Mouse (Mus musculus): ENCODE data around the gene Slc27a4. TPM values are rescaled to one million over a fixed set of nuclear protein-coding genes. Genes with fewer than 3 reads are reported as not detected.

Slc27a4 gene
- total and polyA plus RNA-seq, 3 experiments: 10.9 to 14.9 TPM; not detected in 1

DNA sequence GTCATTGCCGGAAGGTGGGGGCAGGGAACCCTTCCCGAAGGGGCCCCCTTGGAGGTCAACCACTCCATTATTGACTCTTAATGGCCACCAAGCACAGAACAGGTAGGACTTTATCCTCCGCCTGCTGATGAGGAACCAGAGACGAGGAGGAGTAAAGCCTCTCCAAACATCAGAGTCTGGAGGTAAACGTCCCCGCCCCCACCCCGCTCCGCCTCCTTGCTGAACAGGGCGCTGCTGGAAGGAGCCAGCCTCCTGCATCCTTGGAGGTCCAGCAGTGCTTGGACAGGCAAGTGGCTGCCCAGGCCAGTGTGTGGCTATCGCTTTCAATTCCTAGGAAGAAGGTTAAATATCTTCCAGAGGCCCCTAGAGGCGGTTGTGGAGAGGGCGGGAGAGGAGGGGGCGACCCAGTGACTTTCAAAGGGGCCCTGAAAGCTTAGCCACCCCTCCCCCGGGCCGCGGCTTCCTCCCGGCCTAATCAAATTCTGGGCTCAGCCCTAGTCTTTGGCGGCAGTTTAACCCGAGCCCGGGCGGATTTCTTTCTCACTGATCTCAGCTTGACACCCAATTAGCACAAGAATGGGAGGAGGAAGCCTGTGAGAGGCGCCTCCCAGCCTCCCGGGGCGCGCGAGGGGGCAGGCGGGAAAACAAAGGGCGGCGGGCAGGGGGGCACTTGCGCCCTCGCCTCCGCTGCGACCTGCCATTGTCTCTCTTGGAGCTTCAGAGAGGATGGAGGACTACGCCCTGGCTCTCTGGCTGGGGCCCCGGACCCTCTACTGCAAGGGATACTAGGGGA lies 17.8 kb downstream of the Slc27a4 start, which contains the start of gene Urm1 (continued):
- no peak; the same call in 1 of the 2 replicates for TF ChIP-seq E2F4 (IDR thresholded peaks at IDR 0.05; ENCODE audit: borderline replicate concordance, low read depth, low read length)
- TF ChIP-seq TCF12 (IDR thresholded peaks at IDR 0.05; ENCODE audit: low read depth, low read length): peak; percentile 41; the same call in 1 of the 2 replicates
- no peak for TF ChIP-seq TBP (IDR thresholded peaks at IDR 0.05; ENCODE audit: low read depth, low read length)
- no peak for TF ChIP-seq MYC (IDR thresholded peaks at IDR 0.05; ENCODE audit: low read depth, low read length)

DNA sequence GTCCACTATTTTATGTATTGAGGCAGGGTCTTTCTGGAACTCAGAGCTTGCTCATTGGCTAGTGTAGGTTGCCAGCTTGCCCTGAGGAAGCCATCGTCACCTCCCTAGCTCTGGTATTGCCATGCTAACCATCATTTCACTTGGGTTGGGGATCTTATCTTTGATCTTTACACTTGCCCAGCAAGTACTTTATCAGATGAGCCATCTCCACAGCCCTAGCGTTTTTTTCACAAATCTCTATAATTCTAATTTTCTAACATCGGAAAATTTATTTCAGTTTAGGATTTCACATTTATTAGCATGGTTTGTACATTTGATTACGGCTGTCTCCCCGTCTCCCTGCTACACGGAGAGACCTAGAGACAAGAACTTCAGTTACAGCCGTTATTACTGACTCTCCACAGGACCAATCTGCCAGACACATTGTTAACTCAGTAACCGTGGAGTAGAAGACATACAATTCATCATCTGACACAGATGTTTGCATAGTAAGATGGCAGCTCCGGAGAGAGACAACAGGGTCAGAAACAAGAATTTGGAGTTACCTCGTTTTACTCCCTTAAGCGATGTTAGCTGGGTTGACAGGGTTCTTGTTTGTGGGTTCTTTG lies 24.0 kb downstream of the Slc27a4 start:
- Histone ChIP-seq H3K36me3 (ENCODE audit: control insufficient read depth in 1 of 2, insufficient read depth in 2 of 2, low read length in 2 of 2) (peaks cover 0 to 8% of the 10 kb centered on the region in 2 experiments; a peak in 3 of 4 replicates), H3K27me3 (ENCODE audit: control insufficient read depth in 1 of 2, insufficient read depth in 2 of 2, low read length in 2 of 2) (no peaks in the 10 kb centered on the region), H3K4me1 (ENCODE audit: control insufficient read depth in 1 of 2, insufficient read depth in 2 of 2, low read length in 2 of 2) (peaks cover 0 to 9% of the 10 kb centered on the region in 2 experiments; a peak in 2 of 4 replicates)

DNA sequence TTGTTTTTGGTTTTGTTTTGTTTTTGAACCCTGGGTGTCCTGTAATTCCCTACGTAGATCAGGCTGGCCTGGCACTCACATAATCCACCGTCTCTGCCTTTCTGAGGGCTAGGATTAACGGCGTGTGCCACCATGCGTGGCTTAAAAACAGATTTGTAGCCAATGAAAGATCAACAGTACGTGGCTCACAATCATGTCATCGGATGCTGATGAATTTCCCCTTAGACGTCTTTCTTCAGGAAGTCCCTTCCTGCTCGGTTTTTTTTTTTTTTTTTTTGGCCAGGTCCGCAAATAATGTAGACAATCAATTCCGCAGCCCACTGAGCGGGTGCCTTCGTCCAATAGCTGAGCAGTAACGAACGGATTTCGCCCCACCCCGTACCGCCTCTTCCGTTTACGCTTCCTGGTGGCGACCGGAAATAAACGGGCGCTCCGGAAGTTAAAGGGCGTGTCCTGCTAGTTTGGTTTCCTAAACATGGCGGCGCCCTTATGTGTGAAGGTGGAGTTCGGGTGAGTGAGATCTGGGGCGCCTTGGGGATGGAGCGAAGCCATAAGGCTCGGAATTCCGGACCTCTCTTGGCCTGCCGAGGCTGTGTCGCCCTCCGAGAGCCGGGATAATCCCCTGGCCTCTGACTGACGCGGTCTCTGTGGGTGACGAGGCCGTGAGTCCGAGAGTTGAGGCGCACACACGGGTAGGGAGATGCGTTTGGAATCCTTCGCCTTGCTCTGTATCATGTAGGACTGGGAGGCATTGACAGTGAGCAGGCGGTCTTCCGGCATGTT lies 24.7 kb downstream of the Slc27a4 start:
- peak overlapping the region; percentile 94 for H3K27ac ChIP-seq (ENCODE audit: control insufficient read depth, low read depth, low read length)
- no peaks in the 10 kb centered on the region for H3K9me3 ChIP-seq (replicated peaks; ENCODE audit: insufficient read depth, low read length)
- H3K79me2 ChIP-seq (ENCODE audit: control insufficient read depth, insufficient read depth, low read length, poor library complexity): peaks cover 27% of the 10 kb centered on the region
- H3K4me1 ChIP-seq (ENCODE audit: control insufficient read depth in 1 of 2, insufficient read depth in 2 of 2, low read length in 2 of 2): peaks cover 0 to 9% of the 10 kb centered on the region in 2 experiments; a peak in 2 of 4 replicates
- peak; percentile 99 for DNase-seq (ENCODE audit: low read depth, low spot score)
- H3K4me3 ChIP-seq (ENCODE audit: control insufficient read depth in 1 of 2, insufficient read depth in 1 of 2, low read depth in 2 of 2, low read length in 2 of 2): peak overlapping the region; percentile 91
- H3K27me3 ChIP-seq (ENCODE audit: control insufficient read depth in 1 of 2, insufficient read depth in 2 of 2, low read length in 2 of 2): no peaks in the 10 kb centered on the region
- H3K36me3 ChIP-seq (ENCODE audit: control insufficient read depth in 1 of 2, insufficient read depth in 2 of 2, low read length in 2 of 2): peaks cover 0 to 8% of the 10 kb centered on the region in 2 experiments; a peak in 3 of 4 replicates
- H3K9ac ChIP-seq (ENCODE audit: control insufficient read depth, low read depth, low read length, poor library complexity, severe bottlenecking): peak overlapping the region; percentile 89
- TF ChIP-seq CHD1 (IDR thresholded peaks at IDR 0.05; ENCODE audit: low read depth, low read length): peak; percentile 25; the same call in 1 of the 2 replicates
- TF ChIP-seq ZKSCAN1 (IDR thresholded peaks at IDR 0.05; ENCODE audit: low read depth, low read length): peak; percentile 54; the same call in 1 of the 2 replicates
- TF ChIP-seq CHD2 (IDR thresholded peaks at IDR 0.05; ENCODE audit: low read length): no peak; the same call in 1 of the 2 replicates
- TF ChIP-seq POLR2AphosphoS2 (IDR thresholded peaks at IDR 0.05; ENCODE audit: low read length): peak; percentile 76
- TF ChIP-seq RAD21 (IDR thresholded peaks at IDR 0.05; ENCODE audit: low read depth, low read length): no peak
- TF ChIP-seq HCFC1 (IDR thresholded peaks at IDR 0.05; ENCODE audit: low read depth, low read length): peak; percentile 96
- TF ChIP-seq MYB (IDR thresholded peaks at IDR 0.05; ENCODE audit: low read depth, low read length): peak; percentile 1; the same call in 1 of the 2 replicates
- peak; percentile 16; the same call in 1 of the 2 replicates for TF ChIP-seq GATA1 (IDR thresholded peaks at IDR 0.05; ENCODE audit: low read depth, low read length)
- TF ChIP-seq NELFE (IDR thresholded peaks at IDR 0.05; ENCODE audit: low read depth, low read length): peak; percentile 91
- no peak for TF ChIP-seq ZC3H11A (IDR thresholded peaks at IDR 0.05; ENCODE audit: low read depth, low read length)
- peak in 1 of 2 experiments; percentile 28; a peak in 1 of 4 replicates for TF ChIP-seq EP300 (IDR thresholded peaks at IDR 0.05; ENCODE audit: low read depth in 1 of 2, low read length in 2 of 2)
- no peak for TF ChIP-seq NRF1 (IDR thresholded peaks at IDR 0.05; ENCODE audit: insufficient read depth, low read depth, low read length, poor library complexity, severe bottlenecking)
- TF ChIP-seq POLR2AphosphoS5 (IDR thresholded peaks at IDR 0.05; ENCODE audit: borderline replicate concordance, low read depth, low read length): no peak
- TF ChIP-seq JUND (IDR thresholded peaks at IDR 0.05; ENCODE audit: low read depth, low read length): no peak
- TF ChIP-seq POLR2A (IDR thresholded peaks at IDR 0.05; ENCODE audit: control insufficient read depth in 1 of 2, insufficient read depth in 1 of 2, low read depth in 1 of 2, low read length in 2 of 2, poor library complexity in 1 of 2): peak; percentile 69 to 89
- TF ChIP-seq MAX (IDR thresholded peaks at IDR 0.05; ENCODE audit: low read length): peak; percentile 78
- peak; percentile 79 for TF ChIP-seq KAT2A (conservative IDR thresholded peaks at IDR 0.05; ENCODE audit: low read depth, low read length)
- TF ChIP-seq TAL1 (IDR thresholded peaks at IDR 0.05; ENCODE audit: low read length): no peak
- TF ChIP-seq ZNF384 (IDR thresholded peaks at IDR 0.05; ENCODE audit: low read depth, low read length): peak; percentile 100

More for the DNA sequence above, 24.0 kb downstream of the Slc27a4 start:
- H3K27ac ChIP-seq (ENCODE audit: control insufficient read depth, low read depth, low read length): peak overlapping the region; percentile 94
- DNase-seq (ENCODE audit: low read depth, low spot score): peak; percentile 43
- TF ChIP-seq MAFK (IDR thresholded peaks at IDR 0.05; ENCODE audit: borderline replicate concordance, low read depth, low read length) (no peak), ZNF384 (IDR thresholded peaks at IDR 0.05; ENCODE audit: low read depth, low read length) (peak; percentile 56; the same call in 1 of the 2 replicates), CHD1 (IDR thresholded peaks at IDR 0.05; ENCODE audit: low read depth, low read length) (peak; percentile 71; the same call in 1 of the 2 replicates), GATA1 (IDR thresholded peaks at IDR 0.05; ENCODE audit: low read depth, low read length) (peak; percentile 84), MYB (IDR thresholded peaks at IDR 0.05; ENCODE audit: low read depth, low read length) (peak; percentile 61), CTCF (IDR thresholded peaks at IDR 0.05 in 2 of 3, conservative IDR thresholded peaks at IDR 0.05 in 1 of 3; ENCODE audit: control insufficient read depth in 1 of 3, insufficient read depth in 1 of 3, low read depth in 2 of 3, low read length in 3 of 3, poor library complexity in 1 of 3, severe bottlenecking in 1 of 3) (no peak)
- H3K9me3 ChIP-seq (replicated peaks; ENCODE audit: insufficient read depth, low read length): no peaks in the 10 kb centered on the region
- H3K4me3 ChIP-seq (ENCODE audit: control insufficient read depth in 1 of 2, insufficient read depth in 1 of 2, low read depth in 2 of 2, low read length in 2 of 2): peak overlapping the region; percentile 84 to 91
- peak overlapping the region; percentile 79 for H3K9ac ChIP-seq (ENCODE audit: control insufficient read depth, low read depth, low read length, poor library complexity, severe bottlenecking)
- peaks cover 27% of the 10 kb centered on the region for H3K79me2 ChIP-seq (ENCODE audit: control insufficient read depth, insufficient read depth, low read length, poor library complexity)

Measured in MEL (cell line).